Mouse (Mus musculus) erythroblast, embryonic 14.5 days (primary cell): ENCODE measurements around the gene Shisal2b.

Experiments used
- GATA1 ChIP-seq: IDR thresholded peaks from 2 replicates; pipeline ENCODE4 v1.6.1; 2012; ENCODE audit warnings: low read length, inconsistent platforms, mixed read lengths
- TAL1 ChIP-seq: IDR thresholded peaks from 3 replicates; pipeline ENCODE4 v1.6.1; 2012; ENCODE audit warnings: low read length, inconsistent platforms, mixed read lengths

DNA sequence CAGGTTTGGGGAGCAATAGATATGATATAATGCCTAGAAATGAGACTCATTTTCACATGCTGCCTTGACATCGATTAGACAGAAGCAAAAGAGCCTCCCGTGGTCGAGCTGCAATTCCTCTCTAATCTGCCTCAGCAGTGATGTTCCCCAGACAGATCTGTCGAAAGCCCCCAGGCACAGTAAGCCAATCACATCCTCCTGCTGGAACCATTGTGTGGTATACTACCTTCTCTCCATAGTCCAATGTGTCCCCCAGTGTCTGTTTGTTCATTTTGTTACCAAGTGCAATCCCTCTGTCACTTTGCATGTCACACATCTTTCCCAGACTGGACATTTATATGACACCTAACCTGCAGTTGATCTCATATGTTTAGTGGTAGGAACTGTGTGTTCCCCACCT, 28.6 kb upstream of the Shisal2b start:
- no peak for TF ChIP-seq GATA1
- no peak for TF ChIP-seq TAL1
